Mouse (Mus musculus): Measurements from ENCODE around the gene Mid1ip1.

Mid1ip1 gene

DNA sequence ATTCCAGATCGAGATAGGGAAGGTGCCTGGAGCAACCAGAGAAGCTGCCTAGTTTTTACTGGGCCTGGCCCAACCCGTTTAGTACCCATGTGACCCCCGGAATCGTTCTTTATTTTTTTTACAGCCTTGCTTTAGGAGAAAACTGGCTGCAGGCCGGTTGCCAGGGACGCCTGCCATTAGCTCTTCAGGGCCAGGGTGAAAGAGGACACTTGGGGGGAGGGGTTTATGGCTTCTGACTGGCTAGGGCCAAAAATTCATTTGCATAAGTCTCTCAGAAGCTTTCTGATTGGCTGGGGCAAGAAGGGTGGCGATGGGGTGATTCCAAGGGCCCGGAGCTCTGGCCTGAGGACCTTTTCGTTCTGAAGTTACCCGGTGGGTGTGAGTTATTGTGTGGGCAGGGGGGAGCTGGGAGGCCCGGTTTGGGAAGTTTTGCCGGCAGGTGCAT, at the start of gene Mid1ip1:
Gene Mid1ip1, plus strand, starts transcription at position 318 of the 445 bp plus-strand sequence.
- peak; percentile 89 for DNase-seq (ENCODE audit: low read depth, low spot score)

DNA sequence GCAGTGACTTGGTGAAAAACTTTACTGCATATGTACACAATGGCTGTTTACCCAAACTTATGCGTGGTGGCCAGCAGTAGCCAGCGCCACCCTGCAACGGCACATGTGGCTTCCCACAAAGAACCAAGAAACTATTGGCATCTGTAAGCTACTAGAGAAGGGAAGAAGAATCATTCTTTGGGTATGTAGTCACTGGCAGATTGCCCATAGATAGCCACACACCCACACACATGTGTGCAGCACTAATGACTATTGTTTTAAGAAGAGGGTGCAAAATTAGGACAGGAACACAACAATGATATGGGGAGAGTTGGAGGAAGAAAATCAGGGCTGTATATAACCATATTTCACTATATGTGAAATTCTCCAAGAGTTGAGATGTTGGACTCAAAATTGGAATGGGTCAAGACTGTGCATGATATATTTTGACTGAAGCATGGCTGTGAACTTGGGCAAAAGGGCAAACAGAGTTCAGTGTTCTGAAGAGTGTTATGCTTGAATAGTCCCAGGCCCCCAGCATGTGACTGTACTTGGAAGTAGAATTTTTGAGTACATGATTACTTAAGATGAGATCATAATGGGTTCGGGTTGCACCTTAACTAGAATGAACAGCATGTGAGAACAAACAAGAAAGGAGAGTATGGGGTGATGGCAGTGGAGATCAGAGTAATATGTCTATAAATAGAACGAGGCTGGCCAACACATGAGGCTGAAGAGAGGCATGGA, 20.2 kb upstream of the Mid1ip1 start:
- no peak for DNase-seq (ENCODE audit: low read depth, low spot score)

- DNase-seq (ENCODE audit: low read depth, low spot score): no peak
These were observed 8.1 kb upstream of the Mid1ip1 start for GRCm38 (mm10) chrX:10706728-10707127.

DNA sequence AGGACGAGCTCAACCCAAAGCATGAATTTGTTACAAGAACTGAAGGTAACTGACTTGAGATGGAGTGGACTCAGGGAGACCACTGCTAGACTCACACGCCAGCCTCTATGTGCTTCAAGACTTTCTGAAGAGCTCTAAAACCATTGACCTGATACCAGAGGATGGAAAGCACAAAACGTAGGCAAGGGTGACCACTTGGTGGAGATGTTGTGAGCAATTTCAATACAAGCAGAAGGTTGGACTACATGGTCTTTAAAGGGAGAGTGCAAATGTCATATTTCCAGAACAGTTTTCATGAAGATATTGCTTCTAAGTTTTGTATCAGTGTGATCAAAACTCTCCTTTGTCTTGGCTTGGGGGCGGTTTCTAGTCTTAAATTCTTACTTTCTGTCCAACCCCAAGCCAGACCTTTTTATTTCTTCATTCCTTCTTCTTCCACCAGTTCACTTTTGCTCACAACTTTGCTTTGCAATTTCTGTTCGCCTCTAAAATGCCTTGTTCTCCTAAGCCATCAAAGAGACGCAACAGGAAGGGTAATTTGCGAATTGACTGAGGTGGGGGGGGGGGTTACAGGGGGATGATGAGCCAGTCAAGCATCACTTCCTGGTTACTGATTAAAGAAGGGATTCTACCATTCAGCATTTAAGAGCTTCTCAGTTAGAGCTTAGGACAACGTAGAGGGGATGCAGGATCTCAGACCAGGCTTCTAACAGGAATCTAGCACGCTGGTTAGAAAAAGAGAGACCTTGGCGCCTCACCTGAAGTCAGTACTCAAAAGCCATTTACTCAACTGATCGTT, 775 bp upstream of the Mid1ip1 start:
- peak; percentile 69 for DNase-seq (ENCODE audit: low read depth, low spot score)

GRCm38 (mm10) chrX:10716917-10717763, 2.3 kb downstream of the Mid1ip1 start:
- peak; percentile 89 for DNase-seq (ENCODE audit: low read depth, low spot score)

DNA sequence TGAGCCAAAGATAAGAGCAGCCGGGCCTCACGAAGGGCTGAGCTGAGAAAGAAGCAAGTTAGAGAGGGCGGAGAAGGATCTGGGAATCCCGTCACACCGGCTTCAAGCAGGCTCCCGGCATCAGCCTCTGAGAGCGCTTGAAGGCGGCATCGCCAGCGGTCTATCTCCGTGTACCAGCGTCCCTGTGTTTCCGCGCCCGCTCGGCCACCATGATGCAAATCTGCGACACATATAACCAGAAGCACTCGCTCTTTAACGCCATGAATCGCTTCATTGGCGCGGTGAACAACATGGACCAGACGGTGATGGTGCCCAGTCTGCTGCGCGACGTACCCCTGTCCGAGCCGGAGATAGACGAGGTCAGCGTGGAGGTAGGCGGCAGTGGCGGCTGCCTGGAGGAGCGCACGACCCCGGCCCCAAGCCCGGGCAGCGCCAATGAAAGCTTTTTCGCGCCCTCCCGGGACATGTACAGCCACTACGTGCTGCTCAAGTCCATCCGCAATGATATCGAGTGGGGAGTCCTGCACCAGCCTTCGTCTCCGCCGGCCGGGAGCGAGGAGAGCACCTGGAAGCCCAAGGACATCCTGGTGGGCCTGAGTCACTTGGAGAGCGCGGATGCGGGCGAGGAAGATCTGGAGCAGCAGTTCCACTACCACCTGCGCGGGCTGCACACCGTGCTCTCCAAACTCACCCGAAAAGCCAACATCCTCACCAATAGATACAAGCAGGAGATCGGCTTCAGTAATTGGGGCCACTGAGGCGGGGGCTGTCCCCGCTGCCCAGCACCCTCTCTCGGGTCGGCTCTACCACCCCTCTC, 3.4 kb downstream of the Mid1ip1 start:
- peak; percentile 46 for DNase-seq (ENCODE audit: low read depth, low spot score)

GRCm38 (mm10) chrX:10718838-10719539, 4.2 kb downstream of the Mid1ip1 start:
- DNase-seq (ENCODE audit: low read depth, low spot score): peak; percentile 82

- no peak for DNase-seq (ENCODE audit: low read depth, low spot score)
These were observed 5.6 kb downstream of the Mid1ip1 start for GRCm38 (mm10) chrX:10720391-10720790.

DNA sequence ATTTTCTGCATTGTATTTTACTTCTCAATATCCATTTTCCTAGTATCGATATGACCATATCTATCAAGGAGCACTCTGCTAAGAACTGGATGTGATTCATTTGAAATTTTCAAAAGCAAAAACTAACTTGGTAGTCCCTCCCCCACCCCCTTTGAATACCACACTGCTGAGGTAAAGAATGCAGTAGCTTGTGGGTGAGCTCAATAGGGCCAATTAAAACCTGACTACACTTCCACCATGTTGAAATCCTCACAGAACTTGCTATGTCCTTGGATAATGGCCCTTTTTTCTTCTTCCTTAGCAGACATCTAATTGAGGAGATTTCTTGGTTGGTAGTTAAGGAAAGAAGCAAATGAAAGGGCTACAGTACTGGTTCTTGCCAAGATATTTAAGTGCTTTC, 9.8 kb downstream of the Mid1ip1 start:
- no peak for DNase-seq (ENCODE audit: low read depth, low spot score)

DNA sequence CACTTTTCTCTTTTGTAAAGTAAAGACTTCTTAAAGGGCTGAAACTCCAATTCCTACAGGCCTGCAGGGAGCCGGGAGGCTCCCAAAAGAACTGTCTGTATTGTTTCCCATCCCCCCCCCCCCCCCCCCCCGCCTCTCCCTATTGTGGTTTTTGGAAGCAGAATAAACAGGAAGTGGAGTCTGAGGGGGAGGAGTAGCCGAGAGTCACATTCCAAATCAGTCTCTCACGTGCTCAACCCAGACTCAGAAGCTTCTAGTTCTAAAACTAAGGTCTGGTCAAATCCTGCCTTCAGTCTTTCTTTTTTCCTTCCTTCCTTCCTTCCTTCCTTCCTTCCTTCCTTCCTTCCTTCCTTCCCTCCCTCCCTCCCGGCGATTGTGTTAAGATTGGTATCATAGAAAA, 14.7 kb downstream of the Mid1ip1 start:
- no peak for DNase-seq (ENCODE audit: low read depth, low spot score)

- no peak for DNase-seq (ENCODE audit: low read depth, low spot score)
These were observed 19.6 kb downstream of the Mid1ip1 start for GRCm38 (mm10) chrX:10734453-10734852.

DNA sequence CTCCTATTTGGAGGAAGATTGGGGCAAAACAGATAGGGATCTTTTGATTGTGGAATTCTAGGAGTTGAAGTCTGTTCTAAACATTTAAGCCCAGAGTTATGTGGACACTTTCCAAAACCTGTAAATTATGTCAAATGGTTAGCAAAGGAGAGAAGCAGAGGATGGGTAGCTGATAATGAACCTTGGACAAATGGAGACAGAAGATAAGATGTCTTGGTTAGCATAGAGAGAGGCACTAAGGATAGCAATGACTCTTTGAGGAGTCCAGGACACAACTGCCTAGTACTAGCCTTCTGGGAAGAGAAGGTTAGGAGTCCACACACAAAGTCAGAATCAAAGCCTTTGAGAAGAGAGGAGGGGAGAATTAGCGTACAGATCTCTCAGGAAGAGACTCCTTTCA, 20.1 kb downstream of the Mid1ip1 start:
- no peak for DNase-seq (ENCODE audit: low read depth, low spot score)

DNA sequence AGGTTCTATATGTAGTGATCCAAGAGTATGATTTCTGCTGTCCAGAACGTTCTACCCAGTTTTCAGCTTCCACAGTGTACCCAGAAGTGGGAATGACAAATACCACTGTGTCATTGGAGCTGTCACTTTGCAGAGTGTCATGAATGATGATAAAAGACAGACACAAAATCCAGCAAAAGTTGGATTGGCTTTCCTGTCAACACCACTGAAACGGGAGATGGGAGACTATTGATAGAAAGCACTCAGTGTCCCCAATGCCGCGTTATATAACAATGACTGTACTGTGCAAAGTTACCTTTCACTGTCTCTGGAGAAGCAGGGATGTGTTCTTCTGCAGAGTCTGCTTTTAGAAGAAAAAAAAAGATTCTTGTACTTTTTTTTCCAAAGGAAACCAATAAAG, 44.1 kb downstream of the Mid1ip1 start:
- DNase-seq (ENCODE audit: low read depth, low spot score): no peak

- DNase-seq (ENCODE audit: low read depth, low spot score): no peak
These were observed 48.7 kb downstream of the Mid1ip1 start for GRCm38 (mm10) chrX:10763476-10764016.

Data from A20 (cell line).